Mouse (Mus musculus): ENCODE data around the gene Chst11. TPM values are rescaled to one million over a fixed set of nuclear protein-coding genes. Genes with fewer than 3 reads are reported as not detected.

The Chst11 gene
- polyA plus RNA-seq, 1 experiment: 12.1 TPM

DNA sequence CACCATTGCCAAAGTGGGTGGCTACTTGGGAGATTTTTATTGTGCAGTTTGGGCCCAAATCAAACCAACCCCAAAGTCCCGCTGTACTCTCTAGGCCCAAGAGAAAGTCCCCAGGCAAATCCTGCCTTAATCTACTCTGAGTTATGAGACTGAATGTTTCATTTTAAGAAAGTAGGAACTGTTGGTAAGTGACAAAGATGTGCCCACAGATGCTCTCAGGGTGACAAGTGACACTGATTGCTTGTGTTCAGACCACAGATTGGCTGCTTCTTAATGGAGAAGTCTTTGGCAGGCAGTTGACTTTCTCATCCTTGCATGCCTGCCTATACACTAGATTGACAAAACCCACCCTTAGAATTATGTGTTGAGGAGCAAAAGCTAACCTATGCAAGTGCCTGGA is 37.3 kb downstream of the Chst11 start:
- H3K27me3 ChIP-seq (ENCODE audit: control insufficient read depth, insufficient read depth, insufficient read length): no peaks in the 10 kb centered on the region

DNA sequence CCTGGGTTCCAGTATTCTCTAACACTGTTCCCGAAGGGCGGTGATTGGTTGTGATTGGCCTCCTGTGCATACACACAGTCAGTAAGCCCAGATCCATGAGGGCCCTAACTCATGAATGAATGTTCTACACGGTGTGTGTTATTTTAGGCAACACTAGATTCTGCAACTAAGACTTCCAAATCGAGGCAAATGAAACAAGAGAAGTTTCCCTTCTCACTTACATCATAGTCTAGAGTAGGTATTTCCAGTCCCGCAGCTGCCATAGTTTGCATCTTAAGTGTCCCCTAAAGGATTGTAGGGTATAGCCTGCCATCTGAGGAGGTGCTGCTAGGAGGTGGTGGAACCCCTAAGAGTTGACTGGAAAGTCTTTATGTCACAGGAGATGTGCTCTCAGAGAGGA is 40.9 kb downstream of the Chst11 start:
- H3K27me3 ChIP-seq (ENCODE audit: control insufficient read depth, insufficient read depth, insufficient read length): no peaks in the 10 kb centered on the region
- TF ChIP-seq TCF12 (IDR thresholded peaks at IDR 0.05; ENCODE audit: insufficient read depth, poor library complexity, severe bottlenecking) (no peak), MAX (IDR thresholded peaks at IDR 0.05; ENCODE audit: low read depth) (no peak), MYOG (IDR thresholded peaks at IDR 0.05; ENCODE audit: control insufficient read depth in 1 of 3, insufficient read depth in 1 of 3, insufficient read length in 2 of 3, low read depth in 2 of 3) (no peak), POLR2A (IDR thresholded peaks at IDR 0.05; ENCODE audit: insufficient read length, low read depth) (no peak), CEBPB (IDR thresholded peaks at IDR 0.05; ENCODE audit: insufficient read depth, poor library complexity, severe bottlenecking) (no peak), POLR2AphosphoS2 (IDR thresholded peaks at IDR 0.05; ENCODE audit: insufficient read length, low read depth) (no peak), USF1 (IDR thresholded peaks at IDR 0.05; ENCODE audit: low read depth) (no peak), REST (IDR thresholded peaks at IDR 0.05; ENCODE audit: insufficient read depth, insufficient read length) (no peak), TCF3 (IDR thresholded peaks at IDR 0.05; ENCODE audit: insufficient read length, low read depth) (no peak), SRF (IDR thresholded peaks at IDR 0.05; ENCODE audit: control insufficient read depth, insufficient read length, low read depth) (no peak), MYOD1 (IDR thresholded peaks at IDR 0.05; ENCODE audit: control insufficient read depth in 1 of 3, insufficient read length in 2 of 3, low read depth in 2 of 3) (no peak), E2F4 (IDR thresholded peaks at IDR 0.05; ENCODE audit: insufficient read depth) (no peak)
- no peaks in the 10 kb centered on the region for H3K36me3 ChIP-seq (ENCODE audit: control insufficient read depth, insufficient read depth)
- no peak overlapping the region for H3K4me2 ChIP-seq (ENCODE audit: low read depth)
- H3K4me3 ChIP-seq: no peak overlapping the region
- no peak overlapping the region for H3ac ChIP-seq (ENCODE audit: control insufficient read depth, insufficient read length)
- H3K79me2 ChIP-seq (ENCODE audit: control insufficient read depth, insufficient read depth): no peaks in the 10 kb centered on the region

More for the DNA sequence above, 37.3 kb downstream of the Chst11 start:
- no peak for TF ChIP-seq TCF12 (IDR thresholded peaks at IDR 0.05; ENCODE audit: insufficient read depth, poor library complexity, severe bottlenecking)
- no peak for TF ChIP-seq REST (IDR thresholded peaks at IDR 0.05; ENCODE audit: insufficient read depth, insufficient read length)
- no peak for TF ChIP-seq CEBPB (IDR thresholded peaks at IDR 0.05; ENCODE audit: insufficient read depth, poor library complexity, severe bottlenecking)
- no peak for TF ChIP-seq POLR2AphosphoS2 (IDR thresholded peaks at IDR 0.05; ENCODE audit: insufficient read length, low read depth)
- TF ChIP-seq SRF (IDR thresholded peaks at IDR 0.05; ENCODE audit: control insufficient read depth, insufficient read length, low read depth): no peak
- TF ChIP-seq TCF3 (IDR thresholded peaks at IDR 0.05; ENCODE audit: insufficient read length, low read depth): no peak
- TF ChIP-seq USF1 (IDR thresholded peaks at IDR 0.05; ENCODE audit: low read depth): no peak
- TF ChIP-seq MAX (IDR thresholded peaks at IDR 0.05; ENCODE audit: low read depth): no peak
- no peak for TF ChIP-seq MYOD1 (IDR thresholded peaks at IDR 0.05; ENCODE audit: control insufficient read depth in 1 of 3, insufficient read length in 2 of 3, low read depth in 2 of 3)
- no peak for TF ChIP-seq MYOG (IDR thresholded peaks at IDR 0.05; ENCODE audit: control insufficient read depth in 1 of 3, insufficient read depth in 1 of 3, insufficient read length in 2 of 3, low read depth in 2 of 3)
- no peak for TF ChIP-seq POLR2A (IDR thresholded peaks at IDR 0.05; ENCODE audit: insufficient read length, low read depth)
- TF ChIP-seq E2F4 (IDR thresholded peaks at IDR 0.05; ENCODE audit: insufficient read depth): no peak
- Histone ChIP-seq H3K79me2 (ENCODE audit: control insufficient read depth, insufficient read depth) (no peaks in the 10 kb centered on the region), H3K4me3 (no peak overlapping the region), H3K4me2 (ENCODE audit: low read depth) (no peak overlapping the region), H3ac (ENCODE audit: control insufficient read depth, insufficient read length) (no peak overlapping the region), H3K36me3 (ENCODE audit: control insufficient read depth, insufficient read depth) (no peaks in the 10 kb centered on the region)

DNA sequence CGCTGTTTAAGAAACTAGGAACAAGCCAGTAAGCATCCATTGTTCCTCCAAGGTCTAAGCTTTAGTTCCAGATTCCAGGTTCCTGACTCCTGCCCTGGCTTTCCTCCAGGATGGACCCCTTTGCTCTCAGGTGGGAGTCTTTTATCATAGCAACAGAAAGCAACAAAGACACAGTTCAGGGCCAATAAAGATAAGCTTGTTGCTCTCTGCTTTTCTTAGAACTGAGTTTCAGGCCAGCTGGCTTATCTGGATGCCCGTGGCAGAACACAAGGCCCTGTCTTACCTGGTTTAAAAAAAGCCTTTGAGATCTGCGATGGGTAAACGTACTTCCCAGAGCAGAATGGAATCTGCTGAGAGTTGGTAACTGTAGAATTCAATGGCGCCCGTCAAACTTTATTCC is 42.4 kb downstream of the Chst11 start:
- H3ac ChIP-seq (ENCODE audit: control insufficient read depth, insufficient read length): no peak overlapping the region
- H3K4me3 ChIP-seq: no peak overlapping the region
- H3K79me2 ChIP-seq (ENCODE audit: control insufficient read depth, insufficient read depth): no peaks in the 10 kb centered on the region
- H3K27me3 ChIP-seq (ENCODE audit: control insufficient read depth, insufficient read depth, insufficient read length): no peaks in the 10 kb centered on the region
- no peaks in the 10 kb centered on the region for H3K36me3 ChIP-seq (ENCODE audit: control insufficient read depth, insufficient read depth)
- no peak overlapping the region for H3K4me2 ChIP-seq (ENCODE audit: low read depth)
- TF ChIP-seq USF1 (IDR thresholded peaks at IDR 0.05; ENCODE audit: low read depth): no peak
- no peak for TF ChIP-seq E2F4 (IDR thresholded peaks at IDR 0.05; ENCODE audit: insufficient read depth)
- no peak for TF ChIP-seq SRF (IDR thresholded peaks at IDR 0.05; ENCODE audit: control insufficient read depth, insufficient read length, low read depth)
- no peak for TF ChIP-seq MYOD1 (IDR thresholded peaks at IDR 0.05; ENCODE audit: control insufficient read depth in 1 of 3, insufficient read length in 2 of 3, low read depth in 2 of 3)
- no peak for TF ChIP-seq POLR2A (IDR thresholded peaks at IDR 0.05; ENCODE audit: insufficient read length, low read depth)
- no peak for TF ChIP-seq MYOG (IDR thresholded peaks at IDR 0.05; ENCODE audit: control insufficient read depth in 1 of 3, insufficient read depth in 1 of 3, insufficient read length in 2 of 3, low read depth in 2 of 3)
- no peak for TF ChIP-seq MAX (IDR thresholded peaks at IDR 0.05; ENCODE audit: low read depth)
- no peak for TF ChIP-seq CEBPB (IDR thresholded peaks at IDR 0.05; ENCODE audit: insufficient read depth, poor library complexity, severe bottlenecking)
- TF ChIP-seq POLR2AphosphoS2 (IDR thresholded peaks at IDR 0.05; ENCODE audit: insufficient read length, low read depth): no peak

DNA sequence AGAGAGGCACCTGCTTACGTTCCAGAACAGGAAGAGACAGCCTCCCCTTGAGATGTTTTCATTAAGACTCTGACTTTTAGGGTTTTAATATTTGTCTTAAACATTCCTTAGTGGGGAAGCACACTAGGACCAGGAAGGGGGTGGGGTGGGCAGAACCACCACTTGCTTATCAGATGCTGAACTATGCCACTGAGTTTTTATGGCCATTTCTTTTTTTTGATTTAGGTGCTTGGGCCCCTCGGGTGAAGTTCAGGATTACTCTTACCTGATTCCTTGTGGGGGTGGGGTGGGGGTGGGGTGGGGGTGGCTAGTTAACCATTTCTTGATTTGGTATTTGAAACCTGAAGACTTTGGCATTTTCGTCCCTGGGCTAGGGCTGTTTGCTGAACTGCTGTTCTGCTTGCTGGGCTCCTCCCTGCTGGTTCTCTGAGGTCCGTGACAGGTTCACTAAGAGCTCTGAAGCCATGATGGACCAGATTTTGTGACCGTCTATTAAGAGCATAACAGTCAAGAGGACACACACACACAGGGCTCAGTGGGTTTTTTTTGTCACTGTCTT is 44.9 kb downstream of the Chst11 start:
- H3K4me2 ChIP-seq (ENCODE audit: low read depth): no peak overlapping the region
- no peaks in the 10 kb centered on the region for H3K27me3 ChIP-seq (ENCODE audit: control insufficient read depth, insufficient read depth, insufficient read length)
- H3K4me3 ChIP-seq: no peak overlapping the region
- no peaks in the 10 kb centered on the region for H3K79me2 ChIP-seq (ENCODE audit: control insufficient read depth, insufficient read depth)
- TF ChIP-seq MYOD1 (IDR thresholded peaks at IDR 0.05; ENCODE audit: control insufficient read depth in 1 of 3, insufficient read length in 2 of 3, low read depth in 2 of 3): no peak
- H3ac ChIP-seq (ENCODE audit: control insufficient read depth, insufficient read length): no peak overlapping the region
- no peaks in the 10 kb centered on the region for H3K36me3 ChIP-seq (ENCODE audit: control insufficient read depth, insufficient read depth)

DNA sequence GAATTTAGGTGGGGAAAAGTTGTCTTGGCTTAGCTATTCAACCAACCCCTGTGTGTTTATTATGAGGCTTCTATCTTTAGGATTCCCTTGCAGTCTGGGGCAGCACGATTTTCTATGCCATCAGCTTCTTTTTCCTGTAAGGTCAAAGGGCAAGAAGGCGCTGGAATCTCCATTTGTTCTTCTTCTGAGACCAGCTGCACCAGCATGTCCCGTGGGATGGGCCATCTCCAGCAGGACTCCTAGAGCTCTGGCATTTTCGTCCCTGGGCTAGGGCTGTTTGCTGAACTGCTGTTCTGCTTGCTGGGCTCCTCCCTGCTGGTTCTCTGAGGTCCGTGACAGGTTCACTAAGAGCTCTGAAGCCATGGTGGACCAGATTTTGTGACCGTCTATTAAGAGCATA is 45.6 kb downstream of the Chst11 start:
- H3K4me2 ChIP-seq (ENCODE audit: low read depth): no peak overlapping the region
- H3ac ChIP-seq (ENCODE audit: control insufficient read depth, insufficient read length): no peak overlapping the region
- no peaks in the 10 kb centered on the region for H3K79me2 ChIP-seq (ENCODE audit: control insufficient read depth, insufficient read depth)
- TF ChIP-seq POLR2A (IDR thresholded peaks at IDR 0.05; ENCODE audit: insufficient read length, low read depth) (no peak), MAX (IDR thresholded peaks at IDR 0.05; ENCODE audit: low read depth) (no peak), TCF12 (IDR thresholded peaks at IDR 0.05; ENCODE audit: insufficient read depth, poor library complexity, severe bottlenecking) (peak; percentile 50), TCF3 (IDR thresholded peaks at IDR 0.05; ENCODE audit: insufficient read length, low read depth) (peak; percentile 24), CEBPB (IDR thresholded peaks at IDR 0.05; ENCODE audit: insufficient read depth, poor library complexity, severe bottlenecking) (no peak), SRF (IDR thresholded peaks at IDR 0.05; ENCODE audit: control insufficient read depth, insufficient read length, low read depth) (no peak), MYOD1 (IDR thresholded peaks at IDR 0.05; ENCODE audit: control insufficient read depth in 1 of 3, insufficient read length in 2 of 3, low read depth in 2 of 3) (peak in 2 of 3 experiments; percentile 48 to 50), REST (IDR thresholded peaks at IDR 0.05; ENCODE audit: insufficient read depth, insufficient read length) (no peak), MYOG (IDR thresholded peaks at IDR 0.05; ENCODE audit: control insufficient read depth in 1 of 3, insufficient read depth in 1 of 3, insufficient read length in 2 of 3, low read depth in 2 of 3) (peak in 1 of 3 experiments; percentile 87), USF1 (IDR thresholded peaks at IDR 0.05; ENCODE audit: low read depth) (no peak), E2F4 (IDR thresholded peaks at IDR 0.05; ENCODE audit: insufficient read depth) (no peak)
- H3K36me3 ChIP-seq (ENCODE audit: control insufficient read depth, insufficient read depth): no peaks in the 10 kb centered on the region
- H3K4me3 ChIP-seq: no peak overlapping the region
- H3K27me3 ChIP-seq (ENCODE audit: control insufficient read depth, insufficient read depth, insufficient read length): no peaks in the 10 kb centered on the region

Measured in myocyte (in vitro differentiated cells).